Mouse (Mus musculus) neural tube, embryonic 12.5 days (tissue): ENCODE data around the gene Olfr672. TPM values are rescaled to one million over a fixed set of nuclear protein-coding genes. Genes with fewer than 3 reads are reported as not detected.
"Not testable (repeated sequence)": the region's sequence is repeated elsewhere in the genome, so short reads cannot be mapped to it uniquely, and the experiment has no call there.

ENCODE experiments used
- ATAC-seq: fragments of 200-750 bp; cut with Nextera tagmentation; 2 replicates; pipeline ENCODE4 v1.8.0; 2017; ENCODE audit warnings: low read depth, mild to moderate bottlenecking, moderate TSS enrichment, moderate library complexity; ENCODE audit not compliant: low FRiP score
- H3K27ac ChIP-seq: fragments of 300-500 bp; sonication (generic); 2 replicates; pipeline ENCODE4 v1.5.1; 2016
- H3K27me3 ChIP-seq: fragments of 300-500 bp; sonication (generic); replicated peaks from 2 replicates; pipeline ENCODE4 v1.6.1; 2016; ENCODE audit warnings: mild to moderate bottlenecking
- H3K36me3 ChIP-seq: fragments of 300-500 bp; sonication (generic); 2 replicates; pipeline ENCODE4 v1.6.1; 2016; ENCODE audit warnings: mild to moderate bottlenecking
- H3K4me1 ChIP-seq: fragments of 300-500 bp; sonication (generic); 2 replicates; pipeline ENCODE4 v1.6.1; 2016
- H3K4me2 ChIP-seq: fragments of 300-500 bp; sonication (generic); replicated peaks from 2 replicates; pipeline ENCODE4 v1.6.1; 2016; ENCODE audit warnings: mild to moderate bottlenecking
- H3K4me3 ChIP-seq: fragments of 300-500 bp; sonication (generic); 2 replicates; pipeline ENCODE4 v1.5.1; 2016
- H3K9ac ChIP-seq: fragments of 300-500 bp; sonication (generic); 2 replicates; pipeline ENCODE4 v1.6.1; 2016; ENCODE audit warnings: mild to moderate bottlenecking
- H3K9me3 ChIP-seq: fragments of 300-500 bp; sonication (generic); 2 replicates; pipeline ENCODE4 v1.6.1; 2016; ENCODE audit warnings: mild to moderate bottlenecking
- WGBS: fragments of 180-500 bp; shearing (Covaris S2); methylation state at CpG from one replicate; pipeline ENCODE4 v1.1.7; 2016; 5-methylcytosine and 5-hydroxymethylcytosine counted together
- polyA plus RNA-seq: library from polyadenylated mRNA; unstranded; fragments of >200 nt; fragmentation: Nextera tagmentation; extraction: Ambion mirVana; gene quantifications from 2 replicates; pipeline ENCODE4 v1.2.1, GENCODE M21; 2016

Gene Olfr672
- not detected in 2 replicates for polyA plus RNA-seq

- Histone ChIP-seq H3K9ac (no peak within 1 kb of the TSS), H3K4me1 (no peaks in the 10 kb centered on the region), H3K4me3 (no peak within 1 kb of the TSS), H3K27me3 (no peaks in the 10 kb centered on the region), H3K9me3 (no peaks in the 10 kb centered on the region), H3K4me2 (no peak within 1 kb of the TSS), H3K27ac (no peak within 1 kb of the TSS), H3K36me3 (no peaks in the 10 kb centered on the region)
- no peak for ATAC-seq
Measured at GRCm38 (mm10) chr7:105001929-105002328, at the start of gene Olfr672. Gene Olfr672, minus strand, starts transcription at chr7:105002029.

- not testable (repeated sequence) for H3K9me3 ChIP-seq, H3K9ac ChIP-seq, ATAC-seq, H3K27ac ChIP-seq, H3K4me1 ChIP-seq, H3K4me3 ChIP-seq, H3K4me2 ChIP-seq, H3K36me3 ChIP-seq, H3K27me3 ChIP-seq
- WGBS, result 46% methylated on average over 5 of the region's 5 CpGs
Measured at GRCm38 (mm10) chr7:105033836-105034235, 32.0 kb upstream of the Olfr672 start.

GRCm38 (mm10) chr7:105032398-105032797, 30.6 kb upstream of the Olfr672 start, which contains the start of gene Olfr676:
Gene Olfr676, plus strand, starts transcription at chr7:105032698.
- H3K27me3 ChIP-seq, result no peaks in the 10 kb centered on the region
- no peaks in the 10 kb centered on the region for H3K4me1 ChIP-seq
- ATAC-seq, result no peak
- H3K9me3 ChIP-seq, result no peaks in the 10 kb centered on the region
- no peak within 1 kb of the TSS for H3K9ac ChIP-seq
- no peak within 1 kb of the TSS for H3K27ac ChIP-seq
- H3K4me3 ChIP-seq, result no peak within 1 kb of the TSS
- H3K36me3 ChIP-seq, result no peaks in the 10 kb centered on the region
- H3K4me2 ChIP-seq, result no peak within 1 kb of the TSS

GRCm38 (mm10) chr7:105028360-105028759, 26.5 kb upstream of the Olfr672 start, which contains the start of gene Olfr675:
Gene Olfr675, minus strand, starts transcription at chr7:105028460.
- WGBS, result 80% methylated on average over 1 of the region's 1 CpGs
- ATAC-seq, result no peak
- Histone ChIP-seq H3K4me2 (no peak within 1 kb of the TSS), H3K27me3 (no peaks in the 10 kb centered on the region), H3K9me3 (no peaks in the 10 kb centered on the region), H3K9ac (no peak within 1 kb of the TSS), H3K4me3 (no peak within 1 kb of the TSS), H3K27ac (no peak within 1 kb of the TSS), H3K4me1 (no peaks in the 10 kb centered on the region), H3K36me3 (no peaks in the 10 kb centered on the region)

GRCm38 (mm10) chr7:105022530-105022929, 20.7 kb upstream of the Olfr672 start:
- Histone ChIP-seq H3K4me1 (no peaks in the 10 kb centered on the region), H3K36me3 (no peaks in the 10 kb centered on the region)

GRCm38 (mm10) chr7:104979026-104979425, 22.8 kb downstream of the Olfr672 start, which contains the start of gene Olfr671:
Gene Olfr671, minus strand, starts transcription at chr7:104979126.
- WGBS, result 91% methylated on average over 1 of the region's 1 CpGs
- no peak within 1 kb of the TSS for H3K9ac ChIP-seq
- H3K27ac ChIP-seq, result no peak within 1 kb of the TSS
- no peaks in the 10 kb centered on the region for H3K27me3 ChIP-seq
- peaks cover 4% of the 10 kb centered on the region; the same call in 1 of the 2 replicates for H3K9me3 ChIP-seq
- H3K36me3 ChIP-seq, result no peaks in the 10 kb centered on the region
- no peaks in the 10 kb centered on the region for H3K4me1 ChIP-seq
- ATAC-seq, result no peak
- no peak within 1 kb of the TSS for H3K4me3 ChIP-seq
- H3K4me2 ChIP-seq, result no peak within 1 kb of the TSS

More at GRCm38 (mm10) chr7:105022530-105022929, 20.7 kb upstream of the Olfr672 start:
- Histone ChIP-seq H3K4me2 (no peak overlapping the region), H3K27me3 (no peaks in the 10 kb centered on the region), H3K9ac (no peak overlapping the region), H3K27ac (no peak overlapping the region), H3K4me3 (no peak overlapping the region), H3K9me3 (no peaks in the 10 kb centered on the region)
- WGBS, result 85% methylated on average over 1 of the region's 1 CpGs
- ATAC-seq, result no peak

- not testable (repeated sequence) for H3K4me2 ChIP-seq, H3K9me3 ChIP-seq, H3K4me3 ChIP-seq, H3K36me3 ChIP-seq, ATAC-seq, H3K4me1 ChIP-seq, H3K27me3 ChIP-seq, H3K9ac ChIP-seq, H3K27ac ChIP-seq
- WGBS, result 71% methylated on average over 2 of the region's 2 CpGs
Measured at GRCm38 (mm10) chr7:104972507-104972906, 29.3 kb downstream of the Olfr672 start.

GRCm38 (mm10) chr7:104962520-104962919, 39.3 kb downstream of the Olfr672 start, which contains the start of gene Olfr670:
Gene Olfr670, minus strand, starts transcription at chr7:104962620.
- 62% methylated on average over 1 of the region's 1 CpGs for WGBS
- ATAC-seq, result no peak

GRCm38 (mm10) chr7:104950234-104950633, 51.6 kb downstream of the Olfr672 start:
- not testable (repeated sequence) for H3K4me1 ChIP-seq, H3K4me3 ChIP-seq, H3K36me3 ChIP-seq, H3K27me3 ChIP-seq, H3K27ac ChIP-seq, H3K9ac ChIP-seq, H3K9me3 ChIP-seq, H3K4me2 ChIP-seq, ATAC-seq
- WGBS, result 91% methylated on average over 16 of the region's 16 CpGs

More at GRCm38 (mm10) chr7:104962520-104962919, 39.3 kb downstream of the Olfr672 start, which contains the start of gene Olfr670:
- no peak within 1 kb of the TSS for H3K4me2 ChIP-seq
- H3K9ac ChIP-seq, result no peak within 1 kb of the TSS
- no peak within 1 kb of the TSS for H3K4me3 ChIP-seq
- H3K27me3 ChIP-seq, result no peaks in the 10 kb centered on the region
- no peaks in the 10 kb centered on the region for H3K4me1 ChIP-seq
- H3K27ac ChIP-seq, result no peak within 1 kb of the TSS
- H3K9me3 ChIP-seq, result no peaks in the 10 kb centered on the region
- H3K36me3 ChIP-seq, result no peaks in the 10 kb centered on the region

Other genes with a start within 250 kb of the Olfr672 start
- not detected in 2 replicates for gene Usp17le, start 224.6 kb downstream of the Olfr672 start, polyA plus RNA-seq
- not detected in 2 replicates for gene Usp17lb, start 159.4 kb downstream of the Olfr672 start, polyA plus RNA-seq
- not detected in 2 replicates for gene Usp17la, start 145.0 kb downstream of the Olfr672 start, polyA plus RNA-seq
- gene Olfr665, start 124.0 kb downstream of the Olfr672 start, polyA plus RNA-seq, result not detected in 2 replicates
- not detected in 2 replicates for gene Olfr666, start 106.1 kb downstream of the Olfr672 start, polyA plus RNA-seq
- not detected in 2 replicates for gene Olfr667, start 80.5 kb downstream of the Olfr672 start, polyA plus RNA-seq
- gene Olfr668, start 74.0 kb downstream of the Olfr672 start, polyA plus RNA-seq, result not detected in 2 replicates
- gene Olfr669, start 67.8 kb downstream of the Olfr672 start, polyA plus RNA-seq, result not detected in 2 replicates
- gene Olfr670, start 39.4 kb downstream of the Olfr672 start, polyA plus RNA-seq, result not detected in 2 replicates
- not detected in 2 replicates for gene Olfr671, start 22.9 kb downstream of the Olfr672 start, polyA plus RNA-seq
- not detected in 2 replicates for gene Olfr675, start 26.4 kb upstream of the Olfr672 start, polyA plus RNA-seq
- not detected in 2 replicates for gene Olfr676, start 30.7 kb upstream of the Olfr672 start, polyA plus RNA-seq
- not detected in 2 replicates for gene Olfr677, start 49.3 kb upstream of the Olfr672 start, polyA plus RNA-seq
- not detected in 2 replicates for gene Olfr678, start 62.4 kb upstream of the Olfr672 start, polyA plus RNA-seq
- gene Olfr679, start 79.2 kb upstream of the Olfr672 start, polyA plus RNA-seq, result not detected in 2 replicates
- not detected in 2 replicates for gene Olfr680-ps1, start 90.8 kb upstream of the Olfr672 start, polyA plus RNA-seq
- not detected in 2 replicates for gene Olfr681, start 114.8 kb upstream of the Olfr672 start, polyA plus RNA-seq
- gene Olfr683, start 145.0 kb upstream of the Olfr672 start, polyA plus RNA-seq, result not detected in 2 replicates
- gene Olfr684, start 161.6 kb upstream of the Olfr672 start, polyA plus RNA-seq, result not detected in 2 replicates
- gene Olfr685, start 184.0 kb upstream of the Olfr672 start, polyA plus RNA-seq, result not detected in 2 replicates
- not detected in 2 replicates for gene Olfr686, start 205.5 kb upstream of the Olfr672 start, polyA plus RNA-seq